In genomic region chr12:25054511-25054910, GRCm38 (mm10) we compare ENCODE assay signal across 14 mouse cellular contexts. TPM values are rescaled to one million over a fixed set of nuclear protein-coding genes. Genes with fewer than 3 reads are reported as not detected.
DNase-seq lines count a peak whose midpoint lies in the region; ATAC-seq and TF ChIP-seq lines count a peak whose summit lies in the region.
"Had no signal": no experiment of that assay in that cellular context is flagged by ENCODE, and none has a peak within 500 bp of the region (broad histone marks: within the 10 kb centered on the region; RNA-seq: fewer than 3 reads in every experiment).

No protein-coding gene starts in this region.

- no peaks in the 10 kb centered on the region for H3K79me2 ChIP-seq in macrophage (ENCODE audit: inconsistent target)

- peak; percentile 12; the same call in 1 of the 2 replicates for ATAC-seq in kidney, embryonic 16.5 days (ENCODE audit: low FRiP score, low TSS enrichment)

- H3K27me3 ChIP-seq in kidney, embryonic 16.5 days (ENCODE audit: insufficient read depth, low read length), result no peaks in the 10 kb centered on the region
- H3K27me3 ChIP-seq: embryonic facial prominence, embryonic 12.5 days; forebrain, embryonic 12.5 days; limb, embryonic 15.5 days had no signal

- H3K4me1 ChIP-seq in kidney, embryonic 16.5 days (ENCODE audit: insufficient read depth, low read length), result no peaks in the 10 kb centered on the region
- H3K4me1 ChIP-seq: limb, embryonic 15.5 days had no signal

- H3K9me3 ChIP-seq in kidney, embryonic 16.5 days (ENCODE audit: low read length), result no peaks in the 10 kb centered on the region
- H3K9me3 ChIP-seq: embryonic facial prominence, embryonic 12.5 days; forebrain, embryonic 12.5 days; limb, embryonic 15.5 days had no signal

- peaks cover 50% of the 10 kb centered on the region for H3K36me3 ChIP-seq in kidney, embryonic 16.5 days (ENCODE audit: insufficient read depth, low read length)
- peaks cover 78% of the 10 kb centered on the region for H3K36me3 ChIP-seq in macrophage (ENCODE audit: inconsistent target)

- H3K4me2 ChIP-seq in kidney, embryonic 16.5 days (replicated peaks; ENCODE audit: low read depth, low read length), result no peak overlapping the region
- H3K4me2 ChIP-seq: embryonic facial prominence, embryonic 12.5 days; forebrain, embryonic 12.5 days; limb, embryonic 15.5 days had no signal

- 87% methylated on average over 7 of the region's 7 CpGs for WGBS in kidney, embryonic 16.5 days
- WGBS in macrophage (ENCODE audit: missing documents), result 26% methylated on average over 7 of the region's 7 CpGs

- H3K9ac ChIP-seq in kidney, embryonic 16.5 days (replicated peaks; ENCODE audit: low read length), result no peak overlapping the region
- H3K9ac ChIP-seq: embryonic facial prominence, embryonic 12.5 days; forebrain, embryonic 12.5 days; limb, embryonic 15.5 days had no signal

- H3K4me3 ChIP-seq in kidney, embryonic 16.5 days (ENCODE audit: low read length), result no peak overlapping the region
- H3K4me3 ChIP-seq in macrophage (ENCODE audit: inconsistent target), result no peak overlapping the region
- H3K4me3 ChIP-seq in layer of hippocampus, adult 2 months, result no peak overlapping the region
- H3K4me3 ChIP-seq: embryonic facial prominence, embryonic 12.5 days; forebrain, embryonic 12.5 days; limb, embryonic 15.5 days had no signal

- 0 out of 2 replicates have a peak overlapping the region, but pooled peaks have one; percentile 20 for H3K27ac ChIP-seq in kidney, embryonic 16.5 days (ENCODE audit: low read length)
- peak overlapping the region; percentile 48 for H3K27ac ChIP-seq in macrophage
- H3K27ac ChIP-seq in layer of hippocampus, adult 2 months, result no peak overlapping the region
- H3K27ac ChIP-seq: embryonic facial prominence, embryonic 12.5 days; forebrain, embryonic 12.5 days; limb, embryonic 15.5 days had no signal

- TF ChIP-seq CTCF in layer of hippocampus, adult 2 months (conservative IDR thresholded peaks at IDR 0.05), result no peak

- DNase-seq in kidney, postnatal 14 days, result no peak
- DNase-seq in thymus, postnatal 0 days (ENCODE audit: low spot score), result peak; percentile 5
- no peak for DNase-seq in thymus, postnatal 36 days
- DNase-seq in layer of hippocampus, adult 2 months (ENCODE audit: low spot score in 2 of 2), result no peak
- no peak for DNase-seq in kidney, postnatal 4 days
- DNase-seq: adrenal gland, adult 2 months; cerebellum, postnatal 10 days; gastrocnemius, postnatal 10 days; kidney, postnatal 36 days had no signal

RNA-seq across cellular contexts. Expression of gene Id2, which starts 42.4 kb away (rescaled TPM):
- polyA plus RNA-seq in kidney, embryonic 16.5 days (2015; fragmentation: Nextera tagmentation; extraction: Ambion mirVana), result 474 and 534 TPM in 2 replicates
- 152 and 159 TPM in 2 replicates for polyA plus RNA-seq in thymus, postnatal 0 days (2015; fragmentation: Nextera tagmentation; extraction: Ambion mirVana)
- 100 to 1,000 TPM in 25 of 26 experiments, 10 to 100 TPM in 1; 83.2 to 456 (median 269) TPM for total RNA-seq in macrophage (2018; cell fraction: chromatin; rRNA removed)
- total RNA-seq in macrophage (2018; cell fraction: cytosol; rRNA removed), result 100 to 1,000 TPM; 163 to 916 (median 449) TPM
- total RNA-seq in macrophage (2018; cell fraction: nucleus; rRNA removed), result 100 to 1,000 TPM; 117 to 702 (median 548) TPM
- polyA plus RNA-seq in macrophage (2018), result 163 to 453 TPM (median 232 TPM) in 3 replicates
- 10 to 100 TPM; 97.6 to 98.3 TPM for total RNA-seq in layer of hippocampus, adult 2 months (2021)
